In the genomic region with DNA sequence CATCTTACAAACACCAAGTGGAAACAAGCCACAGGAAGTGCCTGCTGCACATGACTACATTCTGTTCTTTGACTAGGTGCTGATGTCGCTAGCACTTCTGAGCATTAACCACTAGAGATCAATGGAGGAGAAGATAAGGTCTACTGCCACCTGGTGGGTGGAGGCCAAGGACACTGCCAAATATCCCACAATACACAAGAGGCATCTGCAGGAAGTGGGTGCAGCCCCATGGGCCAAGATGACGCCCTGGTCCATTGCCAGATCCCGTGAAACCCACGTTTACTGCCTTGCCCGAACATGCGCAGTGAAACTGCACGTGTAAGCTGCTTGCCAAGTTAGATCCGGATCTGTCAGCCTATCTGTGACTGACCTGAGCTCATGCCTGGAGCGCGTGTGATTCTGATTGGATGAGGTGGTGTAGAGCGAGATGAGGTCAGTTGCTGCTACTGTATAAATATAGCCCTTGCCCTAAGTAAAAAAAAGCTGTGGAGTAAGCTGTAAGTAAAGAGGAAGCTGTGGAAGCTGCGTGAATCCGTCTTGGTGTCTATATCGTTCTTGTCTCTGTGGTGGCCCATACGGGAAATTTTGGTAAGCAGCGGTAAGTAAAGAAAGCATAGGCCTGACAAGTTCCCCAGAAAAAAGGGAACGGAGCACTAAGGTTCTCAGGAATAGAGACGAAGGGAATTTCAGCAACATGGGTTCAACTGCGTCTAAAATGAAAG, we compare ENCODE assay signal across 10 mouse cellular contexts.
DNase-seq lines count a peak whose midpoint lies in the region; ATAC-seq and TF ChIP-seq lines count a peak whose summit lies in the region.
"Had no signal": no experiment of that assay in that cellular context is flagged by ENCODE, and none has a peak within 500 bp of the region (broad histone marks: within the 10 kb centered on the region; RNA-seq: fewer than 3 reads in every experiment).

No protein-coding gene starts in this region.

- TF ChIP-seq POLR2A in cortical plate, adult 2 months (IDR thresholded peaks at IDR 0.05; ENCODE audit: extremely low read depth, insufficient read depth, low read length): no peak

- ATAC-seq in heart, embryonic 12.5 days (ENCODE audit: insufficient number of reproducible peaks, low FRiP score): no peak
- ATAC-seq: Patski had no signal

- H3K4me2 ChIP-seq in heart, embryonic 12.5 days: no peak overlapping the region
- H3K4me2 ChIP-seq: limb, embryonic 15.5 days had no signal

- DNase-seq in heart, adult 8-10 months (ENCODE audit: low spot score): peak; percentile 12
- DNase-seq in retina, postnatal 1 day: peak; percentile 32
- DNase-seq in retina, embryonic 14.5 days (ENCODE audit: low spot score): no peak
- peak; percentile 25 for DNase-seq in thymus, postnatal 14 days
- no peak for DNase-seq in gastrocnemius, adult 18-20 months (ENCODE audit: low spot score)
- no peak for DNase-seq in ovary, postnatal 36 days (ENCODE audit: low spot score)

- WGBS in heart, embryonic 12.5 days: 96% methylated on average over 19 of the region's 19 CpGs

- no peaks in the 10 kb centered on the region for H3K27me3 ChIP-seq in heart, embryonic 12.5 days (replicated peaks)
- H3K27me3 ChIP-seq: limb, embryonic 15.5 days; Patski had no signal

- H3K9ac ChIP-seq in heart, embryonic 12.5 days: no peak overlapping the region
- H3K9ac ChIP-seq: limb, embryonic 15.5 days had no signal

- TF ChIP-seq CTCF in cortical plate, adult 2 months (IDR thresholded peaks at IDR 0.05; ENCODE audit: extremely low read depth, insufficient read depth, low read length): peak; percentile 36; the same call in 1 of the 2 replicates

- H3K27ac ChIP-seq in heart, embryonic 12.5 days (ENCODE audit: poor library complexity, severe bottlenecking): no peak overlapping the region
- no peak overlapping the region for H3K27ac ChIP-seq in cortical plate, adult 2 months (ENCODE audit: insufficient read depth, low read length)
- H3K27ac ChIP-seq: limb, embryonic 15.5 days had no signal

- H3K9me3 ChIP-seq in heart, embryonic 12.5 days (replicated peaks): peaks cover 13% of the 10 kb centered on the region
- H3K9me3 ChIP-seq: limb, embryonic 15.5 days had no signal

- peaks cover 85% of the 10 kb centered on the region for H3K36me3 ChIP-seq in heart, embryonic 12.5 days

- no peak overlapping the region for H3K4me3 ChIP-seq in heart, embryonic 12.5 days
- H3K4me3 ChIP-seq in cortical plate, adult 2 months (ENCODE audit: insufficient read depth, low read length): no peak overlapping the region
- H3K4me3 ChIP-seq: limb, embryonic 15.5 days had no signal

- H3K4me1 ChIP-seq in heart, embryonic 12.5 days (replicated peaks): no peaks in the 10 kb centered on the region
- H3K4me1 ChIP-seq in cortical plate, adult 2 months (ENCODE audit: control insufficient read depth, insufficient read depth, low read length): no peaks in the 10 kb centered on the region
- H3K4me1 ChIP-seq: limb, embryonic 15.5 days had no signal

Comparison
In these comparisons a context has a peak if more than half of its experiments do, and no peak if none do; other contexts are left out.
1. DNase-seq: peak in heart, adult 8-10 months (single experiment), retina, postnatal 1 day (single experiment) and thymus, postnatal 14 days (single experiment); none in retina, embryonic 14.5 days (single experiment), gastrocnemius, adult 18-20 months (single experiment) and ovary, postnatal 36 days (single experiment).